Mouse (Mus musculus): ENCODE results near the gene Rcan2.

GRCm38 (mm10) chr17:43856081-43856480 lies 54.9 kb downstream of the Rcan2 start:
- no peak for TF ChIP-seq EP300 (IDR thresholded peaks at IDR 0.05; ENCODE audit: low read depth)
- no peak for TF ChIP-seq CTCF (IDR thresholded peaks at IDR 0.05; ENCODE audit: low read depth)
